Mouse (Mus musculus) intestine, postnatal 0 days (tissue): Measurements from ENCODE around the gene Syn2. TPM values are rescaled to one million over a fixed set of nuclear protein-coding genes. Genes with fewer than 3 reads are reported as not detected.
A peak's percentile ranks its signal among the peaks of the same experiment; 100 is the strongest.

Source experiments
- ATAC-seq: fragments of 200-750 bp; cut with Nextera tagmentation; 2 replicates; pipeline ENCODE4 v1.8.0; 2017; ENCODE audit warnings: mild to moderate bottlenecking, moderate TSS enrichment, moderate library complexity
- H3K27ac ChIP-seq: fragments of 300-500 bp; sonication (generic); 2 replicates; pipeline ENCODE4 v1.5.1; 2014; ENCODE audit warnings: mild to moderate bottlenecking, low read depth, low read length, moderate library complexity
- H3K27me3 ChIP-seq: fragments of 300-500 bp; sonication (generic); replicated peaks from 2 replicates; pipeline ENCODE4 v1.6.1; 2014; ENCODE audit warnings: low read length, mixed read lengths; ENCODE audit not compliant: control insufficient read depth, insufficient read depth
- H3K36me3 ChIP-seq: fragments of 300-500 bp; sonication (generic); 2 replicates; pipeline ENCODE4 v1.6.1; 2014; ENCODE audit warnings: mild to moderate bottlenecking, moderate library complexity; ENCODE audit not compliant: control insufficient read depth, insufficient read depth
- H3K4me1 ChIP-seq: fragments of 300-500 bp; sonication (generic); replicated peaks from 2 replicates; pipeline ENCODE4 v1.6.1; 2014; ENCODE audit warnings: antibody characterized with exemption, low read length, mixed read lengths; ENCODE audit not compliant: control insufficient read depth, insufficient read depth
- H3K4me2 ChIP-seq: fragments of 300-500 bp; sonication (generic); replicated peaks from 2 replicates; pipeline ENCODE4 v1.6.1; 2014; ENCODE audit warnings: low read depth, mild to moderate bottlenecking, moderate library complexity
- H3K4me3 ChIP-seq: fragments of 300-500 bp; sonication (generic); 2 replicates; pipeline ENCODE4 v1.5.1; 2014; ENCODE audit warnings: low read depth, low read length
- H3K9ac ChIP-seq: fragments of 300-500 bp; sonication (generic); 2 replicates; pipeline ENCODE4 v1.6.1; 2014; ENCODE audit warnings: mild to moderate bottlenecking, low read depth, low read length
- H3K9me3 ChIP-seq: fragments of 300-500 bp; sonication (generic); 2 replicates; pipeline ENCODE4 v1.6.1; 2016; ENCODE audit warnings: mixed run types; ENCODE audit not compliant: control insufficient read depth
- CTCF ChIP-seq: sonication (generic); IDR thresholded peaks from 2 replicates; pipeline ENCODE4 v1.5.1; 2016; ENCODE audit warnings: low read depth, mild to moderate bottlenecking, control low read depth, antibody characterized with exemption, moderate library complexity
- WGBS: fragments of 180-500 bp; shearing (Covaris S2); extraction: QIAGEN DNeasy Blood & Tissue Kit; methylation state at CpG from one replicate; pipeline ENCODE4 v1.1.7; 2014; 5-methylcytosine and 5-hydroxymethylcytosine counted together
- polyA plus RNA-seq: library from polyadenylated mRNA; unstranded; fragments of >200 nt; fragmentation: Nextera tagmentation; extraction: Ambion mirVana; gene quantifications from 2 replicates; pipeline ENCODE4 v1.2.1, GENCODE M21; 2015

The Syn2 gene
- polyA plus RNA-seq, 1 experiment from 2014 or later: 4.7 TPM

DNA sequence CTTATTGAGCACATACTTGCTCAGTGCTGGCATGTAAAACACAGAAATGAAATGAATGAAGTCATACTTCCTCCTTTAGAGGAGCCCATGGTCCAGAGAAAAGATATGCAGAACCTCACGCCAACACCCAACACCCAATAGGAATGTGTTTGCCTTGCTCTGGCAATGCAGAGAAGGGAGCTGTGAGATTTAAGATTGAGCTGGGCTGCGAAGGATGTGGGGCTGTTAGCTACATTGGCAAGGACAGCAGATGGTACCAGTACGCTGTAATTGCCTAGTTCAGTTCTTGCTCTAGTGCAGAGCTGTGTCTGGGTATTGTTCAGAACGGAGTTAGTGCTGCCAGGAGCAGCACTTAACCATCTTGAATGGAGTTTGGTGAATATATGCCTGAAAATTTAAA, 12.5 kb upstream of the Syn2 start:
- Histone ChIP-seq H3K9me3 (no peaks in the 10 kb centered on the region), H3K27me3 (no peaks in the 10 kb centered on the region), H3K36me3 (no peaks in the 10 kb centered on the region), H3K27ac (no peak overlapping the region), H3K4me2 (no peak overlapping the region), H3K4me3 (no peak overlapping the region), H3K4me1 (no peaks in the 10 kb centered on the region), H3K9ac (no peak overlapping the region)
- TF ChIP-seq CTCF: no peak
- ATAC-seq: no peak
- 82% methylated on average over 4 of the region's 4 CpGs for WGBS

DNA sequence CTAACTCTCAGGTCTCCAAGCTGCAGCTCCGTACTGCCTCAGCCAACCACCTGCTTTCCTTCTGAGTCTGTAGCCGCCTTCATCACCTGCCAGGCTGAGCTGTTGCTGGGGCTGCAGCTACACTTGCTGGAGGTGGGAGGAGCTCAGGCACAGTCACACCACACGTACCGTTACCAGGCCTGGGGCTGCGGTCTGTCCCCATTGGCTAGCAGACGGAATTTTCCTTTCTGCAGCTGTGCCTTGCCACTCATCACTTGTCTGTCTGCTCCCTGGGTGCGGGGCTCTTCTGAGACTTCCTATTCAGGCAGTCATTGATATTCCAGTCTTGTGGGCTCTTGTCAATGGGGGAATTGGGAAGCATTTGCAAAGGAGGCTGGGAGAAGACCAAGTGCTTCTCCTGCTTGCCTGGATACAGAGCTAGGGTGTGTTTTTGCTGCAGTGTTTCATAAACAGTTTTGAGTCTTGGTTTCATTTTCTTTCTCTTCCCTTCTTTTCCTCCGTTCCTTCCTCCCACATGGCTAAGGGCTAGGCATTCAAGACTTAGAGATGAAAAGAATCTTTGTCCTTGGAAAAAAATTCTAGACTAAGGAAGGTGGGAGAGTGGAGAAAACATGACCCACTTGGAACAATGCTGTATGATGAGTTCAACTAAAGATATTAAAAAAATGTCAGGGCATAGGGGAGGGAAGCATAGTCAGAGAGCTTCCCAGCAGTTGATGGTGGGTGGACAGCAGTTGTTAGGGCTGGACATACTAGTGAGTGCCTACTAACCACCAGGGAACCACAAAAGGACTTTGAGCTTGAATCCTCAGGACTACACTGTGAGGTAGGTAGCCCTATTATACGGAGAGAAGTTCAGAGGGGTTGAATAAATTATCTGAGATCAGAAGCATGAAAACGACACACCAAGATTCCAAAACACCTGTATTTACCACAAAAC, 11.2 kb upstream of the Syn2 start:
- Histone ChIP-seq H3K4me2 (peak overlapping the region; percentile 39), H3K9me3 (no peaks in the 10 kb centered on the region), H3K4me3 (no peak overlapping the region), H3K27ac (no peak overlapping the region), H3K9ac (no peak overlapping the region), H3K27me3 (no peaks in the 10 kb centered on the region), H3K36me3 (no peaks in the 10 kb centered on the region), H3K4me1 (no peaks in the 10 kb centered on the region)
- 23% methylated on average over 10 of the region's 10 CpGs for WGBS
- 0 out of 2 replicates have a peak, but pooled peaks have one; percentile 41 for ATAC-seq
- no peak for TF ChIP-seq CTCF

DNA sequence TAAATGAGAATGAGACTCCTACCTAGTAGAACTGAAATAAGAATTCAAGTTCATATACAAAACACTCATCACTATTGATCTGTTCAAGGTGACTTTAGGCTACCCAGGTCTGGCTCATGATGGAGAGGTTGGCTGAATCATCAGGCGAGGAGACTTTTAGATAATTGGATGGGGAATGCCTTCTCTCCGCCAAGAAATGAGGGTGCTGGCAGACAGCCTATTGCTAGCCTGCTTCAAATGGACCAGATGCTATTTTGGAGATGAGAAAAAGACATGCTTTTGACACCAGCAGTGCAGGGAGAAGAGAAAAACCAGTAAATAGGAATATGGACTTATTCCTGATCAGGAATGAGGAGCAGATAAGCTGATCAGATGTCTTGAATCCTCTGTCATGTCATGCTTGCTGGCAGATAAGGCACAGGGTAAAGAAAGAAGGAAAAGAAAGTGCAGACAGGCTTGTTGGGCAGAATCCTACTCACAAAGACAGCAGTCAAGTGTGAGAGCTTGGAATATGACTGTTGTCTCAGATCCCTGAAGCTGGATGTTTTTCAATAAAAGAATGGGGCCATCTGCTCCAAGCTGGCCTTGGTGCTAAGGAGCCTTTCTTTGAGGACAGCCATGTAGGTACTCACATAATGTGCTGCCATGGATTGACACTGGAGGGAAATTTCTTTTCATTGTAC, 9.9 kb upstream of the Syn2 start:
- no peak for ATAC-seq
- 66% methylated on average over 2 of the region's 2 CpGs for WGBS
- no peak for TF ChIP-seq CTCF

DNA sequence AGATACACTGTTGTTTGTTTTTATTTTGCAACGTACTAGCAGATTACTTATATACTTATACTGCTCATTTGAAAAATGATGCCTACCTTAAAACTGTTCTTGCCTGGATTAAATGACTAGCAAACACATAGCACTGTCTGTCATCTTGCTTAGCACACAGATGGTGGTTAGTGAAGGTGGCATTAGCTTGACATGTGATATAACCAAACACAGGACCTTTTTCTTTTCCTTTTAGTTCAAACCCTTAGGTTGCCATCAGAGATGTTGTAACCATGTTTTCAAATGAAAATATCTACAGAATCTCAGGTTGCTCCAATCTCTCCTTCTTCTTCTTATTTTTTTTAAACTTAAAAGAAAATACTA, 9.4 kb upstream of the Syn2 start:
- no peak for ATAC-seq
- Histone ChIP-seq H3K36me3 (no peaks in the 10 kb centered on the region), H3K27ac (no peak overlapping the region), H3K9ac (no peak overlapping the region), H3K27me3 (no peaks in the 10 kb centered on the region), H3K4me2 (no peak overlapping the region), H3K4me3 (no peak overlapping the region), H3K4me1 (no peaks in the 10 kb centered on the region), H3K9me3 (no peaks in the 10 kb centered on the region)
- TF ChIP-seq CTCF: no peak
- WGBS: 80% methylated on average over 1 of the region's 1 CpGs

More for the DNA sequence above, 9.9 kb upstream of the Syn2 start:
- H3K4me2 ChIP-seq: no peak overlapping the region
- no peak overlapping the region for H3K27ac ChIP-seq
- no peaks in the 10 kb centered on the region for H3K36me3 ChIP-seq
- H3K9ac ChIP-seq: no peak overlapping the region
- H3K27me3 ChIP-seq: no peaks in the 10 kb centered on the region
- H3K4me3 ChIP-seq: no peak overlapping the region
- H3K4me1 ChIP-seq: no peaks in the 10 kb centered on the region
- no peaks in the 10 kb centered on the region for H3K9me3 ChIP-seq

DNA sequence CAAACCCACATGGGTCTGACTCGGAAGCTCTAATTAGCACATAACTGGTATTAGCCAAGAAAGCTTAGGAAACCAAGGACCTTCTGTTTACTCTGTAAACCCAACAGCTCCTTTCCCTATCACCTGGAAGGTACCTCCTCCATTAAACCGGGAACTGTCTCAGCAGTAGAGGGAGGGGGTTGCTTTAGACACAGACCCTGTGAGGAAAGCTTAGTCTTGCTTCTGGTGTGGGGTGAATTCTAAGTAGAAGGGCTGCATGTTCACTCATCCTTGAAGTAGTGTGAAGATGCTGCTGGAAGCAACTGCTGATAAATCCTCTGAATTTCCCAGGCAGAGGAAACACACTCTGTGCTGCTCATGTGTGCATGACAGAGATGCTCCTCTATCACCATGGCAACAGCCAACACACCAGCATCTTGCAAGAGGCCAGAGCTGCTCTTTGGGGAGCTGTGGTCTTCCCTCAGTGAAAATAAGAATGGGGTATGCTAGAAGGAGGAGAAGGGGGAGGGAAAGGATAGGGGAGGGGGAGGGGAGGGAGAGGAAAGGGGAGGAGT, 8.4 kb upstream of the Syn2 start:
- H3K27ac ChIP-seq: no peak overlapping the region
- WGBS: 28% methylated on average over 2 of the region's 2 CpGs
- no peak for ATAC-seq
- H3K27me3 ChIP-seq: no peaks in the 10 kb centered on the region
- H3K4me2 ChIP-seq: no peak overlapping the region
- no peaks in the 10 kb centered on the region for H3K4me1 ChIP-seq
- no peak overlapping the region for H3K9ac ChIP-seq
- H3K4me3 ChIP-seq: no peak overlapping the region
- H3K36me3 ChIP-seq: no peaks in the 10 kb centered on the region
- no peaks in the 10 kb centered on the region for H3K9me3 ChIP-seq
- no peak for TF ChIP-seq CTCF

DNA sequence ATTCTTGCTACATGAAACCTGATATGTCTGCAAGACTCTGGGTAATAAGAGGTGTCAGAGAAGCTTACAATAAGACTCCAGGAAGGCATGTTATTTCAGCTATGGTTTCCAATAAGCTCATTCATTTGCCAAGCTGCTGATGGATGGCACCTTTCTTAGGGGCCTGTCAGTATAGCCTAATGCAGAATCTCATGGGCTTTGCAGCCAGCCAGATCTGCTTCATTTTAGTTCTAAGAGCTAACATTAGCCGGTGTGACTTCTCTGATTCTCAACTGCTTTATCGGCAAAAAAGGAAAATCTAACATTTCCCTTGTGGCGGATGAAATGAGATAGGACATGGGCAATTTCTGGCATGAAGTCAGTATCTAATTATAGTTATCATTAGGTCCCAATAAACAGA, 7.9 kb upstream of the Syn2 start:
- 42% methylated on average over 3 of the region's 3 CpGs for WGBS
- no peaks in the 10 kb centered on the region for H3K27me3 ChIP-seq

More for the DNA sequence above, 7.9 kb upstream of the Syn2 start:
- no peak for ATAC-seq
- H3K36me3 ChIP-seq: no peaks in the 10 kb centered on the region
- no peaks in the 10 kb centered on the region for H3K4me1 ChIP-seq
- no peaks in the 10 kb centered on the region for H3K9me3 ChIP-seq
- TF ChIP-seq CTCF: no peak
- H3K4me3 ChIP-seq: no peak overlapping the region
- no peak overlapping the region for H3K27ac ChIP-seq
- no peak overlapping the region for H3K4me2 ChIP-seq
- H3K9ac ChIP-seq: no peak overlapping the region
